Mouse (Mus musculus): Measurements from ENCODE around the gene Rev1. TPM values are rescaled to one million over a fixed set of nuclear protein-coding genes. Genes with fewer than 3 reads are reported as not detected.

Gene Rev1
- total and polyA plus RNA-seq, 2 experiments from 2014 or later = 26.1 to 29.9 TPM

GRCm38 (mm10) chr1:38141371-38141770, 11.8 kb upstream of the Rev1 start:
- H3K4me1 ChIP-seq (ENCODE audit: insufficient read depth, low read length) = no peaks in the 10 kb centered on the region
- no peaks in the 10 kb centered on the region for H3K9me3 ChIP-seq (ENCODE audit: low read length)
- H3K27me3 ChIP-seq (ENCODE audit: insufficient read depth, low read length) = no peaks in the 10 kb centered on the region
- H3K4me3 ChIP-seq (ENCODE audit: low read length) = no peak overlapping the region
- H3K4me2 ChIP-seq (ENCODE audit: low read depth, low read length) = no peak overlapping the region
- H3K27ac ChIP-seq = no peak overlapping the region
- no peaks in the 10 kb centered on the region for H3K36me3 ChIP-seq (ENCODE audit: insufficient read depth, low read length)
- no peak for ATAC-seq
- 88% methylated on average over 1 of the region's 1 CpGs for WGBS
- TF ChIP-seq CTCF (IDR thresholded peaks at IDR 0.05; ENCODE audit: low read depth) = no peak
- DNase-seq (ENCODE audit: low spot score) = no peak
- H3K9ac ChIP-seq (replicated peaks; ENCODE audit: low read length) = no peak overlapping the region

DNA sequence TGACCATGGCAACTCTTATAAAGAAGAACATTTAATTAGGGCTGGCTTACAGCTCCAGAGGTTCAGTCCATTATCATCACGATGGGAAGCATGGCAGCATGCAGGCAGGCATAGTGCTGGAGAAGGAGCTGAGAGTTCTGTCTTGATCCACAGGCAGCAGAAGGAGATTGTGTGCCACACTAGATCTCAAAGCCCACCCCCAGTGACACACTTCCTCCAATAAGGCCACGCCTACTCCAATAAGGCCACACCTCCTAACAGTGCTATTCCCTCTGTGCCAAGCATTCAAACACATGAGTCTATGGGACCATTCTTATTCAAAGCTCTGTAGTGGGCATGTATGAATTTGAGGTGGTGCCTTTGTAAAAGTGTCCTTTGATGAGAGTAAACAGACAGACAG, 11.3 kb upstream of the Rev1 start:
- H3K4me2 ChIP-seq (ENCODE audit: low read depth, low read length) = no peak overlapping the region
- H3K36me3 ChIP-seq (ENCODE audit: insufficient read depth, low read length) = no peaks in the 10 kb centered on the region
- H3K27me3 ChIP-seq (ENCODE audit: insufficient read depth, low read length) = no peaks in the 10 kb centered on the region
- H3K27ac ChIP-seq = no peak overlapping the region
- no peaks in the 10 kb centered on the region for H3K4me1 ChIP-seq (ENCODE audit: insufficient read depth, low read length)
- TF ChIP-seq CTCF (IDR thresholded peaks at IDR 0.05; ENCODE audit: low read depth) = no peak
- WGBS = 91% methylated on average over 2 of the region's 2 CpGs
- ATAC-seq = no peak
- H3K9ac ChIP-seq (replicated peaks; ENCODE audit: low read length) = no peak overlapping the region
- no peak overlapping the region for H3K4me3 ChIP-seq (ENCODE audit: low read length)
- H3K9me3 ChIP-seq (ENCODE audit: low read length) = no peaks in the 10 kb centered on the region
- no peak for DNase-seq (ENCODE audit: low spot score)

- Histone ChIP-seq H3K27ac (no peak overlapping the region), H3K9me3 (ENCODE audit: low read length) (no peaks in the 10 kb centered on the region), H3K4me3 (ENCODE audit: low read length) (no peak overlapping the region), H3K4me1 (ENCODE audit: insufficient read depth, low read length) (no peaks in the 10 kb centered on the region), H3K27me3 (ENCODE audit: insufficient read depth, low read length) (no peaks in the 10 kb centered on the region), H3K9ac (replicated peaks; ENCODE audit: low read length) (no peak overlapping the region), H3K36me3 (ENCODE audit: insufficient read depth, low read length) (no peaks in the 10 kb centered on the region), H3K4me2 (ENCODE audit: low read depth, low read length) (no peak overlapping the region)
- DNase-seq (ENCODE audit: low spot score) (no peak), ATAC-seq (no peak)
- WGBS = 87% methylated on average over 2 of the region's 2 CpGs
- no peak for TF ChIP-seq CTCF (IDR thresholded peaks at IDR 0.05; ENCODE audit: low read depth)
Measured at GRCm38 (mm10) chr1:38139396-38139795, 9.8 kb upstream of the Rev1 start.

DNA sequence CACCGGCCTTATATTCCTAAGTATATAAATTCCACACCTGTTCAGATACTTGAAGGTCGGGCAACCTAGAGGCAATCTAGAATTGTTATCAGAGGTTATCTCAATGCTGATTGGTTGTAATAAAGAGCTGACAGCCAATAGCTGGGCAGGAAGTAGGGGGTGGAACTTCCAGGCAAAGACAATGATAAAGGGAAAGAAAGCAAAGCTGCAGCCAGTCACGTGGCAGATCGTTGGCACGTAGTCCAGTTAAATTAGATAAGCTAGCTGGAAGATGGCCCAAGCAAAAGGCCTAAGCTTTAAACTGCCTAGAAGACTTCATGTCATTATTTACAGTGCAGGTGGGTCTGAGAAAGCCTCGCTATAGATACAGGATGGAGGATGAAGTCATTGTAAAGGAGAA, 3.3 kb upstream of the Rev1 start:
- Histone ChIP-seq H3K4me1 (ENCODE audit: insufficient read depth, low read length) (0 out of 2 replicates have a peak, but pooled peaks cover 4% of the 10 kb centered on the region), H3K4me3 (ENCODE audit: low read length) (no peak overlapping the region), H3K27me3 (ENCODE audit: insufficient read depth, low read length) (no peaks in the 10 kb centered on the region), H3K9me3 (ENCODE audit: low read length) (no peaks in the 10 kb centered on the region), H3K9ac (replicated peaks; ENCODE audit: low read length) (no peak overlapping the region), H3K4me2 (ENCODE audit: low read depth, low read length) (no peak overlapping the region), H3K27ac (no peak overlapping the region), H3K36me3 (ENCODE audit: insufficient read depth, low read length) (no peaks in the 10 kb centered on the region)
- WGBS = 70% methylated on average over 6 of the region's 6 CpGs
- DNase-seq (ENCODE audit: low spot score) (no peak), ATAC-seq (no peak)
- TF ChIP-seq CTCF (IDR thresholded peaks at IDR 0.05; ENCODE audit: low read depth) = no peak

GRCm38 (mm10) chr1:38130715-38131483, 1.3 kb upstream of the Rev1 start:
- Histone ChIP-seq H3K4me3 (ENCODE audit: low read length) (no peak overlapping the region), H3K9ac (replicated peaks; ENCODE audit: low read length) (no peak overlapping the region), H3K4me2 (ENCODE audit: low read depth, low read length) (no peak overlapping the region), H3K9me3 (ENCODE audit: low read length) (no peaks in the 10 kb centered on the region), H3K27me3 (ENCODE audit: insufficient read depth, low read length) (no peaks in the 10 kb centered on the region), H3K27ac (no peak overlapping the region), H3K4me1 (ENCODE audit: insufficient read depth, low read length) (0 out of 2 replicates have a peak, but pooled peaks cover 4% of the 10 kb centered on the region), H3K36me3 (ENCODE audit: insufficient read depth, low read length) (no peaks in the 10 kb centered on the region)
- TF ChIP-seq CTCF (IDR thresholded peaks at IDR 0.05; ENCODE audit: low read depth) = no peak
- DNase-seq (ENCODE audit: low spot score) (no peak), ATAC-seq (no peak)
- 53% methylated on average over 10 of the region's 10 CpGs for WGBS

GRCm38 (mm10) chr1:38128919-38129436, 623 bp downstream of the Rev1 start:
- TF ChIP-seq CTCF (IDR thresholded peaks at IDR 0.05; ENCODE audit: low read depth) = no peak
- Histone ChIP-seq H3K4me2 (ENCODE audit: low read depth, low read length) (peak overlapping the region; percentile 79), H3K9me3 (ENCODE audit: low read length) (no peaks in the 10 kb centered on the region), H3K4me1 (ENCODE audit: insufficient read depth, low read length) (0 out of 2 replicates have a peak, but pooled peaks cover 4% of the 10 kb centered on the region), H3K4me3 (ENCODE audit: low read length) (peak overlapping the region; percentile 54), H3K27me3 (ENCODE audit: insufficient read depth, low read length) (no peaks in the 10 kb centered on the region), H3K9ac (replicated peaks; ENCODE audit: low read length) (peak overlapping the region; percentile 83), H3K36me3 (ENCODE audit: insufficient read depth, low read length) (no peaks in the 10 kb centered on the region), H3K27ac (peak overlapping the region; percentile 91)
- peak; percentile 67 for DNase-seq (ENCODE audit: low spot score)
- WGBS = 1% methylated on average over 48 of the region's 68 CpGs
- no peak for ATAC-seq

GRCm38 (mm10) chr1:38127036-38127435, 2.6 kb downstream of the Rev1 start:
- Histone ChIP-seq H3K9ac (replicated peaks; ENCODE audit: low read length) (no peak overlapping the region), H3K36me3 (ENCODE audit: insufficient read depth, low read length) (no peaks in the 10 kb centered on the region), H3K27ac (no peak overlapping the region), H3K9me3 (ENCODE audit: low read length) (no peaks in the 10 kb centered on the region), H3K4me3 (ENCODE audit: low read length) (no peak overlapping the region), H3K4me1 (ENCODE audit: insufficient read depth, low read length) (0 out of 2 replicates have a peak, but pooled peaks cover 4% of the 10 kb centered on the region), H3K27me3 (ENCODE audit: insufficient read depth, low read length) (no peaks in the 10 kb centered on the region), H3K4me2 (ENCODE audit: low read depth, low read length) (no peak overlapping the region)
- DNase-seq (ENCODE audit: low spot score) = no peak
- ATAC-seq = no peak
- TF ChIP-seq CTCF (IDR thresholded peaks at IDR 0.05; ENCODE audit: low read depth) = no peak

All from hindbrain, postnatal 0 days (tissue).